Mouse (Mus musculus) intestine, postnatal 0 days (tissue): Measurements from ENCODE around the gene Add1. TPM values are rescaled to one million over a fixed set of nuclear protein-coding genes. Genes with fewer than 3 reads are reported as not detected.

Source experiments
- ATAC-seq: fragments of 200-750 bp; cut with Nextera tagmentation; 2 replicates; pipeline ENCODE4 v1.8.0; 2017; ENCODE audit warnings: mild to moderate bottlenecking, moderate TSS enrichment, moderate library complexity
- H3K27ac ChIP-seq: fragments of 300-500 bp; sonication (generic); 2 replicates; pipeline ENCODE4 v1.5.1; 2014; ENCODE audit warnings: mild to moderate bottlenecking, low read depth, low read length, moderate library complexity
- H3K27me3 ChIP-seq: fragments of 300-500 bp; sonication (generic); replicated peaks from 2 replicates; pipeline ENCODE4 v1.6.1; 2014; ENCODE audit warnings: low read length, mixed read lengths; ENCODE audit not compliant: control insufficient read depth, insufficient read depth
- H3K36me3 ChIP-seq: fragments of 300-500 bp; sonication (generic); 2 replicates; pipeline ENCODE4 v1.6.1; 2014; ENCODE audit warnings: mild to moderate bottlenecking, moderate library complexity; ENCODE audit not compliant: control insufficient read depth, insufficient read depth
- H3K4me1 ChIP-seq: fragments of 300-500 bp; sonication (generic); replicated peaks from 2 replicates; pipeline ENCODE4 v1.6.1; 2014; ENCODE audit warnings: antibody characterized with exemption, low read length, mixed read lengths; ENCODE audit not compliant: control insufficient read depth, insufficient read depth
- H3K4me2 ChIP-seq: fragments of 300-500 bp; sonication (generic); replicated peaks from 2 replicates; pipeline ENCODE4 v1.6.1; 2014; ENCODE audit warnings: low read depth, mild to moderate bottlenecking, moderate library complexity
- H3K4me3 ChIP-seq: fragments of 300-500 bp; sonication (generic); 2 replicates; pipeline ENCODE4 v1.5.1; 2014; ENCODE audit warnings: low read depth, low read length
- H3K9ac ChIP-seq: fragments of 300-500 bp; sonication (generic); 2 replicates; pipeline ENCODE4 v1.6.1; 2014; ENCODE audit warnings: mild to moderate bottlenecking, low read depth, low read length
- H3K9me3 ChIP-seq: fragments of 300-500 bp; sonication (generic); 2 replicates; pipeline ENCODE4 v1.6.1; 2016; ENCODE audit warnings: mixed run types; ENCODE audit not compliant: control insufficient read depth
- CTCF ChIP-seq: sonication (generic); IDR thresholded peaks from 2 replicates; pipeline ENCODE4 v1.5.1; 2016; ENCODE audit warnings: low read depth, mild to moderate bottlenecking, control low read depth, antibody characterized with exemption, moderate library complexity
- WGBS: fragments of 180-500 bp; shearing (Covaris S2); extraction: QIAGEN DNeasy Blood & Tissue Kit; methylation state at CpG from one replicate; pipeline ENCODE4 v1.1.7; 2014; 5-methylcytosine and 5-hydroxymethylcytosine counted together
- polyA plus RNA-seq: library from polyadenylated mRNA; unstranded; fragments of >200 nt; fragmentation: Nextera tagmentation; extraction: Ambion mirVana; gene quantifications from 2 replicates; pipeline ENCODE4 v1.2.1, GENCODE M21; 2015

The Add1 gene
- polyA plus RNA-seq, 1 experiment from 2014 or later, result 62.7 TPM

- H3K36me3 ChIP-seq, result peaks cover 61% of the 10 kb centered on the region
- no peaks in the 10 kb centered on the region for H3K27me3 ChIP-seq
- H3K9ac ChIP-seq, result peak overlapping the region; percentile 54; the same call in 1 of the 2 replicates
- TF ChIP-seq CTCF, result no peak
- peak overlapping the region; percentile 95 for H3K4me2 ChIP-seq
- H3K27ac ChIP-seq, result no peak overlapping the region
- H3K9me3 ChIP-seq, result no peaks in the 10 kb centered on the region
- no peak for ATAC-seq
- no peak overlapping the region for H3K4me3 ChIP-seq
- H3K4me1 ChIP-seq, result 0 out of 2 replicates have a peak, but pooled peaks cover 3% of the 10 kb centered on the region
- WGBS, result 54% methylated on average over 10 of the region's 10 CpGs
These were observed 62.3 kb downstream of the Add1 start for GRCm38 (mm10) chr5:34635665-34636192.

GRCm38 (mm10) chr5:34636481-34637287 is 63.2 kb downstream of the Add1 start, which contains the start of gene Mfsd10:
Mfsd10 (minus strand) TSS chr5:34637212.
- Histone ChIP-seq H3K4me3 (peak within 1 kb of the TSS; percentile 64), H3K9ac (peak within 1 kb of the TSS; percentile 54), H3K4me2 (peak within 1 kb of the TSS; percentile 95), H3K4me1 (0 out of 2 replicates have a peak, but pooled peaks cover 3% of the 10 kb centered on the region), H3K36me3 (peaks cover 61% of the 10 kb centered on the region), H3K27ac (peak within 1 kb of the TSS; percentile 67), H3K27me3 (no peaks in the 10 kb centered on the region), H3K9me3 (no peaks in the 10 kb centered on the region)
- WGBS, result under 1% methylated on average over 48 of the region's 48 CpGs
- peak; percentile 69 for TF ChIP-seq CTCF
- ATAC-seq, result peak; percentile 85

- ATAC-seq, result no peak
- Histone ChIP-seq H3K9me3 (no peaks in the 10 kb centered on the region), H3K4me1 (0 out of 2 replicates have a peak, but pooled peaks cover 3% of the 10 kb centered on the region), H3K9ac (no peak overlapping the region), H3K27me3 (no peaks in the 10 kb centered on the region), H3K36me3 (peaks cover 55% of the 10 kb centered on the region), H3K4me2 (no peak overlapping the region), H3K4me3 (no peak overlapping the region), H3K27ac (no peak overlapping the region)
- TF ChIP-seq CTCF, result no peak
- WGBS, result 69% methylated on average over 7 of the region's 7 CpGs
These were observed 64.2 kb downstream of the Add1 start for GRCm38 (mm10) chr5:34637591-34638156.

- peaks cover 79% of the 10 kb centered on the region for H3K36me3 ChIP-seq
- H3K27me3 ChIP-seq, result no peaks in the 10 kb centered on the region
- no peak overlapping the region for H3K27ac ChIP-seq
- H3K4me3 ChIP-seq, result no peak overlapping the region
- H3K4me1 ChIP-seq, result 0 out of 2 replicates have a peak, but pooled peaks cover 3% of the 10 kb centered on the region
- H3K9me3 ChIP-seq, result no peaks in the 10 kb centered on the region
- WGBS, result 87% methylated on average over 3 of the region's 3 CpGs
- TF ChIP-seq CTCF, result no peak
- no peak for ATAC-seq
- no peak overlapping the region for H3K4me2 ChIP-seq
- H3K9ac ChIP-seq, result no peak overlapping the region
These were observed 68.5 kb downstream of the Add1 start for GRCm38 (mm10) chr5:34641991-34642390.

- ATAC-seq, result peak; percentile 68
- Histone ChIP-seq H3K36me3 (peaks cover 83% of the 10 kb centered on the region), H3K4me3 (no peak overlapping the region), H3K27me3 (no peaks in the 10 kb centered on the region), H3K9me3 (no peaks in the 10 kb centered on the region), H3K4me2 (no peak overlapping the region), H3K27ac (no peak overlapping the region), H3K4me1 (no peaks in the 10 kb centered on the region), H3K9ac (no peak overlapping the region)
- 73% methylated on average over 5 of the region's 5 CpGs for WGBS
- TF ChIP-seq CTCF, result peak; percentile 85
These were observed 69.5 kb downstream of the Add1 start for GRCm38 (mm10) chr5:34642932-34643331.

- WGBS, result 52% methylated on average over 4 of the region's 4 CpGs
These were observed 74.1 kb downstream of the Add1 start for GRCm38 (mm10) chr5:34647581-34647980.

More at GRCm38 (mm10) chr5:34647581-34647980, 74.1 kb downstream of the Add1 start:
- Histone ChIP-seq H3K4me2 (no peak overlapping the region), H3K27ac (no peak overlapping the region), H3K36me3 (peaks cover 93% of the 10 kb centered on the region), H3K4me1 (no peaks in the 10 kb centered on the region), H3K27me3 (no peaks in the 10 kb centered on the region), H3K4me3 (no peak overlapping the region), H3K9ac (no peak overlapping the region), H3K9me3 (no peaks in the 10 kb centered on the region)
- TF ChIP-seq CTCF, result peak; percentile 89
- 0 out of 2 replicates have a peak, but pooled peaks have one; percentile 16 for ATAC-seq
